Mouse (Mus musculus): ENCODE data around the gene Lima1. TPM values are rescaled to one million over a fixed set of nuclear protein-coding genes. Genes with fewer than 3 reads are reported as not detected.

The Lima1 gene
- polyA plus RNA-seq, 1 experiment from 2014 or later, result 43.4 TPM

- H3K4me3 ChIP-seq, result peak overlapping the region; percentile 29
- peaks cover 26% of the 10 kb centered on the region for H3K27me3 ChIP-seq (ENCODE audit: poor library complexity, severe bottlenecking)
- H3K36me3 ChIP-seq (replicated peaks), result peaks cover 16% of the 10 kb centered on the region
- H3K9me3 ChIP-seq, result no peaks in the 10 kb centered on the region
- 25% methylated on average over 21 of the region's 21 CpGs for WGBS
- peaks cover 63% of the 10 kb centered on the region for H3K4me1 ChIP-seq
- peak overlapping the region; percentile 86 for H3K27ac ChIP-seq
- DNase-seq (ENCODE audit: extremely low spot score, low spot score), result peak; percentile 68
These were observed 67.2 kb downstream of the Lima1 start for GRCm38 (mm10) chr15:99807776-99808735.

DNA sequence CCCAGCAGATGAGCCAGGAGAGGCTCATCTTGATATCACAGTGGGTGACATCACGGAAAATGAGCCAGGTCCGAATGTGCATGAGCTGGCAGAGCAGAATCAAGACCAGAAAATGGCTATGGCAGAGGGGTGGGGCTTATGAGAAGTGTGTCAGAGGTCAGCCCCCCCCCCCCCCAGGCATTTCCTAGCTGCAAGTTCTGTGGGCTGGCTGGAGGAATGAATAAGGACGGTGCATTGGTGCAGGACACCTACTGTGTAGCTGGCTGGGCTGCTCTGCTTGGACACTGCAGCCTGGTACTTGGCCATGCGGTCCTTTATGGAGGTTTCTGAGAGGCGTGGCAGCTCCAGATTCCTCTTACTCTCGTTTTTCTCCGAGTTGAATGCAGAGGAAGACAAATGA, 69.1 kb downstream of the Lima1 start:
- Histone ChIP-seq H3K27ac (peak overlapping the region; percentile 77), H3K9me3 (no peaks in the 10 kb centered on the region), H3K4me1 (peaks cover 69% of the 10 kb centered on the region), H3K4me3 (no peak overlapping the region), H3K27me3 (ENCODE audit: poor library complexity, severe bottlenecking) (peaks cover 26% of the 10 kb centered on the region), H3K36me3 (replicated peaks) (peaks cover 16% of the 10 kb centered on the region)
- 21% methylated on average over 7 of the region's 7 CpGs for WGBS
- peak; percentile 56 for DNase-seq (ENCODE audit: extremely low spot score, low spot score)

DNA sequence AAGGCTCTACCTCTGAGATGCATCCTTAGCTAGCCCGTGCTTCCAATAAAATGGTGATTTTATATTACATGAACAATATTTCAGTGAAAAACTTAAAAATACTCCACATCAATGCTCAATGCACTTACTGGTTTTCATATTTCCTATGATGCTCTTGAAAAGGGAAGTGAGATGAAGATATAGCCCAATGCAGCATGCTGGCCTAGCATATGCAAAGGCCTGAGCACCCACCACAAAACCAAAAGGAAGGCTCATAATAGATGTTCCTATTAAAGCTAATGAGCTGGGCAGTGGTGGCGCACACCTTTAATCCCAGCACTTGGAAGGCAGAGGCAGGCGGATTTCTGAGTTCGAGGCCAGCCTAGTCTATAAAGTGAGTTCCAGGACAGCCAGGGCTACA, 69.6 kb downstream of the Lima1 start:
- no peak for DNase-seq (ENCODE audit: extremely low spot score, low spot score)
- peaks cover 69% of the 10 kb centered on the region for H3K4me1 ChIP-seq
- H3K27me3 ChIP-seq (ENCODE audit: poor library complexity, severe bottlenecking), result peaks cover 26% of the 10 kb centered on the region
- H3K27ac ChIP-seq, result 0 out of 2 replicates have a peak overlapping the region, but pooled peaks have one; percentile 77
- H3K36me3 ChIP-seq (replicated peaks), result peaks cover 17% of the 10 kb centered on the region
- 89% methylated on average over 4 of the region's 4 CpGs for WGBS
- H3K9me3 ChIP-seq, result no peaks in the 10 kb centered on the region
- H3K4me3 ChIP-seq, result no peak overlapping the region

DNA sequence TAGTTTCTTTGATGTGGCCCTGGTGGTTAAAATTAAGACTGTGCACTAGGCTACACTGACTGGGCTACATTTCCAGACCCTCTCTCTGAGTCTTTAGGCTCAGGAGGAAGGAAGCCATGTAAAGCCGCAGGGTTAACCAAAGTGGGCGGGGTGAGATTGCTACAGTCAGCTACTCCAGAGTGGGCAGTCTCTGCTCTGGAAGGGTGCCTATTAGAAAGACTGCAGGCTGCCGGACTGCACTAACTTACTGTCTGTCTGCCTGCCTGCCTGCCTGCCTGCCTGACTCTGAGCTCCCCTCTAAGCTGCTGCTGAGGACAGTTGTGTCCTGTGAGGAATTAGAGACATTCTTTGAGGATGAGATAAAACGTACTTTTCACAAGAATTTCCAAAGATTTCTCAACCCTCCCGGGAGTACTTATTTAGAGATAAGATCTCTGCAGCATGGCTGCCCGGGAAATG, 72.0 kb downstream of the Lima1 start:
- peaks cover 66% of the 10 kb centered on the region for H3K4me1 ChIP-seq
- no peaks in the 10 kb centered on the region for H3K9me3 ChIP-seq
- no peak overlapping the region for H3K4me3 ChIP-seq
- WGBS, result 37% methylated on average over 6 of the region's 6 CpGs
- H3K36me3 ChIP-seq (replicated peaks), result peaks cover 36% of the 10 kb centered on the region
- DNase-seq (ENCODE audit: extremely low spot score, low spot score), result peak; percentile 32
- peaks cover 12% of the 10 kb centered on the region; the same call in 1 of the 2 replicates for H3K27me3 ChIP-seq (ENCODE audit: poor library complexity, severe bottlenecking)
- peak overlapping the region; percentile 68 for H3K27ac ChIP-seq

DNA sequence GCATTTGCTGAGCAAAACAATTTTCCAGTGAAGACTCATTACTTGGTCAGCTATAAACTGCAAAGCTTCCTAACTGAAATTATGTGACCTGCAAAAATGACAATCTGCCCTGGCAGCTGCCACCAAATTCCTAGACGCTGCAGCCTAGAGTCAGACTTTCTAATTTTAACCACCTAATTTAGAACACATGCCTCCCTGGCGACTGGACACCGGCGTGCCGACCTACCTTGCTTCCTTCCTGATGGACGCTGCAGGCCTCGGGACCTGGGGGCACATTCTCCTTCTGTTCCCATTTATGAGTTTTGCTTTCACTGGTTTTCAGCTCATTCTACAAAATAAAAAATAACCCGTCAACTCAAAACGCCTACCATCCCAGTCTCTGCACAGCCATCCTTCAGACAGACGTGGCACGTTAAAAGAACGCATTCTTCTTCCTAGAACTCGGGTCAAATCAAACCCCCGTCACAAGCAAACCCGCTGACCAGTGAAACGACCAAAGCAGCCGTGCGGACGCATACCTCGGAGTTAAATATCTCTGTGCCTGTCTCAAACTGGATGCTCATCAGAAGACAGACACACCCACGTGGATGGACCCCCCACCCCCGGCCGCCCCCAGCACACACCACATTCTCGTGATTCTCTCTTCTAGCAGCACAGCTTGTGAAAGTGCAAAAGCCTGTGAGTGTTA, 73.2 kb downstream of the Lima1 start:
- Histone ChIP-seq H3K4me3 (no peak overlapping the region), H3K27ac (peak overlapping the region; percentile 59; the same call in 1 of the 2 replicates), H3K27me3 (ENCODE audit: poor library complexity, severe bottlenecking) (peaks cover 12% of the 10 kb centered on the region; the same call in 1 of the 2 replicates), H3K9me3 (no peaks in the 10 kb centered on the region), H3K36me3 (replicated peaks) (peaks cover 38% of the 10 kb centered on the region), H3K4me1 (peaks cover 56% of the 10 kb centered on the region)
- no peak for DNase-seq (ENCODE audit: extremely low spot score, low spot score)
- 36% methylated on average over 24 of the region's 24 CpGs for WGBS

- Histone ChIP-seq H3K27me3 (ENCODE audit: poor library complexity, severe bottlenecking) (0 out of 2 replicates have a peak, but pooled peaks cover 3% of the 10 kb centered on the region), H3K36me3 (replicated peaks) (peaks cover 38% of the 10 kb centered on the region), H3K4me1 (peaks cover 42% of the 10 kb centered on the region), H3K27ac (no peak overlapping the region), H3K4me3 (no peak overlapping the region), H3K9me3 (no peaks in the 10 kb centered on the region)
- no peak for DNase-seq (ENCODE audit: extremely low spot score, low spot score)
- WGBS, result 86% methylated on average over 6 of the region's 6 CpGs
These were observed 75.5 kb downstream of the Lima1 start for GRCm38 (mm10) chr15:99799706-99800105.

DNA sequence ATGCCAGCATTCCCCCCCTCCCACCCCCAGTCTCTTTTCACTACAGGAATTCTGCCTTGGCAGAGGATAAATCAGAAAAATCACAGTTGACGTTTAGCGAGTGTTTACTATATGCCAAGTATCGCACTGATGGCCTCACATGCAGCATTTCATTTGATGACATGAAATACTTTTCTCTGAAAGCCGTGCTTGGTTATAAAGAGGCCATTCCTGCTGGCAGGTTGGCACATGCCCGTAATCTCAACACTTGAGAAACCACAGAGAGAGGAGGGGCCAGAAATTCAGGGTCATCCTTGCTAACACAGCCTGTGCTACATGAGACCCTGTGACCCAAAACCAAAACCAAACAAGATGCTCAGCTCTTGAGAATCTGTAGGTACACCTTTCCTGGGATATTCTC, 77.4 kb downstream of the Lima1 start:
- Histone ChIP-seq H3K36me3 (replicated peaks) (peaks cover 52% of the 10 kb centered on the region), H3K9me3 (no peaks in the 10 kb centered on the region), H3K27me3 (ENCODE audit: poor library complexity, severe bottlenecking) (no peaks in the 10 kb centered on the region), H3K27ac (no peak overlapping the region), H3K4me1 (peaks cover 30% of the 10 kb centered on the region), H3K4me3 (no peak overlapping the region)
- 93% methylated on average over 5 of the region's 5 CpGs for whole genome bisulfite sequencing
- DNase-seq (ENCODE audit: extremely low spot score, low spot score), result no peak

DNA sequence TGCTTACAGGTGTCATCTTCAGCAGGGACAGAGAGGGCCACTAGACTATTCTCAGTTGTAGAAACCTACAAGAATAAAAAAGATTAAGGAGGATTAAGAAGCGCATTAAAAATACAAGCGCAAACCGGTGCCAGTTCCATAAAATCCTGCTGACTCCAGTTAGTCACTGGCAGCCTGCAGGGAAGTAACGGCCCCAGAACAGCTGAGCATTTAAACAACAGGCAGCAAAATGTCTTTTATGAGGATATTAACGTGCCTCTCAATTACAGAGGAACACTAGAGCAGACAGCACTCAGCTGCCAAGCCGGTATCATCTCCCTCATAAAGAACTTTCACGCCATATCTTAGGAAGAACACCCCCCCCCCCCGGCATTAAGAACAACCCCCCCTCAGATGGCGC, 78.5 kb downstream of the Lima1 start:
- no peak for DNase-seq (ENCODE audit: extremely low spot score, low spot score)
- H3K36me3 ChIP-seq (replicated peaks), result peaks cover 64% of the 10 kb centered on the region
- 91% methylated on average over 9 of the region's 9 CpGs for WGBS
- no peak overlapping the region for H3K27ac ChIP-seq
- H3K27me3 ChIP-seq (ENCODE audit: poor library complexity, severe bottlenecking), result no peaks in the 10 kb centered on the region
- no peak overlapping the region for H3K4me3 ChIP-seq
- H3K4me1 ChIP-seq, result peaks cover 18% of the 10 kb centered on the region
- no peaks in the 10 kb centered on the region for H3K9me3 ChIP-seq

DNA sequence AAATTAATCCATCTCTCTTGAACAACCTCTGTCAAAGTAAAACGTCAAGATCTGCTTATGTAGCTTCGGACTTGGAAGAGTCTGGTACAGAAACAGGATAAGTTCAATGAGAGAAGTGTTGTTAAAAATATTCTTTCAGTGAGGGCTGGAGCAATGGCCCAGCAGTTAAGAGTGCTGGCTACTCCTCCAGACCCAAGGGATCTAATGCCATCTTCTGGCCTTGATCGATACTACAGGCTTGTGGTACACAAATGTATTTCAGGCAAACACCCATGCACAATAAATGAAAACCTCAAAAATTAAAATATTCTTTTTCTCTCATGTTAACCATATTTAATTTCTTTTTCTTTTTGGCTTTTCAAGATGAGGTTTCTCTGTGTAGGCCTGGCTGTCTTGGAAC, 79.2 kb downstream of the Lima1 start:
- peaks cover 14% of the 10 kb centered on the region for H3K4me1 ChIP-seq
- no peaks in the 10 kb centered on the region for H3K9me3 ChIP-seq
- no peak overlapping the region for H3K27ac ChIP-seq
- 87% methylated on average over 3 of the region's 3 CpGs for WGBS
- H3K27me3 ChIP-seq (ENCODE audit: poor library complexity, severe bottlenecking), result no peaks in the 10 kb centered on the region
- DNase-seq (ENCODE audit: extremely low spot score, low spot score), result no peak
- H3K4me3 ChIP-seq, result no peak overlapping the region
- H3K36me3 ChIP-seq (replicated peaks), result peaks cover 71% of the 10 kb centered on the region

DNA sequence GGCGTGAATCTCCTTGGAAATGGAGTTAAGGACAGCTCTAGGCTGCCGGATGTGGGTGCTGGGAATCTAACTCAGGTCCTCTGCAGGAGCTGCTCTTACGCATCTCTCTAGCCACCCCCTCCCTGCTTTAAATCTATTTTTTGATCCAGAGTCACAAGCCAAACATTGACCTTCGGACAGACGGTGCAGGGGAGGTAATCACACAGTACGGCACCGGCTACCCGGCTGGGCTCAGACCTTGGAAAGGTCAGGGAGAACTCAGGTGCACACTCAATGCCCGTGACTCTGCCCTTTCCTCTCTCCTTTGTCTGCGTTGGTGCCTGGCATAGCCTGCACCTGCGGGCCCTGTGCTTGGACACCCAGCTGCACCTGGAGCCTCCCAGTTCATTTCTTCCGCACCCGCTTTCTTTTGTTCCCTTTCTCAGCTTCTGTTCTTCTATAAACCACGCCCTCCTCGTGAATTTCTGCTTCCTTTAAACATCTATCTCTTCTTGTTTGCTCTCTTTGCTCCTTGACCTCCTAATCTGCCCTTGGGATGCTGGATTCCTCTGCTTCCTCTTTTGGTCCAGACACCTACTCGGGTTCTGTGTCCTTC, 82.9 kb downstream of the Lima1 start:
- Histone ChIP-seq H3K9me3 (no peaks in the 10 kb centered on the region), H3K36me3 (replicated peaks) (peaks cover 60% of the 10 kb centered on the region), H3K27me3 (ENCODE audit: poor library complexity, severe bottlenecking) (no peaks in the 10 kb centered on the region), H3K27ac (no peak overlapping the region), H3K4me3 (no peak overlapping the region), H3K4me1 (no peaks in the 10 kb centered on the region)
- DNase-seq (ENCODE audit: extremely low spot score, low spot score), result no peak
- WGBS, result 94% methylated on average over 16 of the region's 16 CpGs

DNA sequence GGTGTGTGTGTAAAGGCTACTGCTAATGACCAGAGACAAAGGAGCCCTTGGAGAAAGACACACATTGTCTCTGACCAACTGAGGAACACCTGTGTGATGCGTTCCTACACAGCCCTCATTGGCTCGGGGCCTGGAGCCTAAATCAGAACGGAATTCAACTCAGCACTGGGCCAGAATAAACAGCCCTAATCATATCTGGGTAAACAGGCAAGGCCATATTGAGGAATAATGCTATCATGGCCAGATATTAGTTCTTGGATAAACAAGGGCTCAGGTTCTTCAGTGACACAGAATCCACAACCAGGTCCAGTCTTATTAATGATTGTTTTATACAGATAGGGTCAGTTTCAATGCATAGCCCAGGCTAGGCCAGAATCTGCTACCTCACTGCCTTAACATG, 84.3 kb downstream of the Lima1 start:
- Histone ChIP-seq H3K36me3 (replicated peaks) (peaks cover 56% of the 10 kb centered on the region), H3K27me3 (ENCODE audit: poor library complexity, severe bottlenecking) (no peaks in the 10 kb centered on the region), H3K9me3 (no peaks in the 10 kb centered on the region), H3K4me3 (no peak overlapping the region), H3K27ac (no peak overlapping the region), H3K4me1 (no peaks in the 10 kb centered on the region)
- DNase-seq (ENCODE audit: extremely low spot score, low spot score), result no peak
- 85% methylated on average over 3 of the region's 3 CpGs for WGBS

DNA sequence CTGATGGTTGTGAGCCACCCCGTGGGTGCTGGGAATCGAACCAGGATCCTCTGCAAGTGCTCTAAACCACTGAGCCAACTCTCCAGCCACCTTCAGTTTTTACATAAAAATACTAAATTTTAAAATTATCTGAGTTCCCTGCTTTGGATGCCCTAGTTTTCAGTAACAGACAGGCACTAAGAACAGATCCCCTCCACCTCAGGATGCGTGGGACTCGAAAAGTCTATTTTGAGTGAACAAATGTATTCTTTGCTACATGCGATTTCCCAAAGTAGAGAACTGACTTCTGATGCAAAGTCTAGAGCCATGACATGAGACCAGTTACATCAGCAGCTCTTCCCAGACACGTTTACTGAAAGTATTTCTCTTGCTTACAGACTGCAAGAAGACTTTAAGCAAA, 84.8 kb downstream of the Lima1 start:
- H3K4me3 ChIP-seq, result no peak overlapping the region
- no peaks in the 10 kb centered on the region for H3K9me3 ChIP-seq
- no peak for DNase-seq (ENCODE audit: extremely low spot score, low spot score)
- H3K4me1 ChIP-seq, result no peaks in the 10 kb centered on the region
- peaks cover 53% of the 10 kb centered on the region for H3K36me3 ChIP-seq (replicated peaks)
- no peaks in the 10 kb centered on the region for H3K27me3 ChIP-seq (ENCODE audit: poor library complexity, severe bottlenecking)
- 91% methylated on average over 6 of the region's 6 CpGs for WGBS
- H3K27ac ChIP-seq, result no peak overlapping the region

All from forebrain, embryonic 10.5 days (tissue).